Mouse (Mus musculus) limb, embryonic 15.5 days (tissue): ENCODE data around the gene Tdrd5. TPM values are rescaled to one million over a fixed set of nuclear protein-coding genes. Genes with fewer than 3 reads are reported as not detected.
"Not testable (repeated sequence)": the region's sequence is repeated elsewhere in the genome, so short reads cannot be mapped to it uniquely, and the experiment has no call there.

Experiments used
- ATAC-seq: fragments of 200-750 bp; cut with Nextera tagmentation; 2 replicates; pipeline ENCODE4 v1.8.0; 2017; ENCODE audit warnings: low read depth, moderate TSS enrichment; ENCODE audit not compliant: insufficient number of reproducible peaks, low FRiP score, low TSS enrichment
- H3K27ac ChIP-seq: fragments of 300-500 bp; sonication (generic); 2 replicates; pipeline ENCODE4 v1.5.1; 2015; ENCODE audit warnings: moderate library complexity, mild to moderate bottlenecking, inconsistent platforms
- H3K27me3 ChIP-seq: fragments of 300-500 bp; sonication (generic); 2 replicates; pipeline ENCODE4 v1.6.1; 2015; ENCODE audit warnings: inconsistent platforms
- H3K36me3 ChIP-seq: fragments of 300-500 bp; sonication (generic); 2 replicates; pipeline ENCODE4 v1.6.1; 2015; ENCODE audit warnings: inconsistent platforms
- H3K4me1 ChIP-seq: fragments of 300-500 bp; sonication (generic); 2 replicates; pipeline ENCODE4 v1.6.1; 2015; ENCODE audit warnings: inconsistent platforms
- H3K4me2 ChIP-seq: fragments of 300-500 bp; sonication (generic); 2 replicates; pipeline ENCODE4 v1.6.1; 2015; ENCODE audit warnings: mild to moderate bottlenecking, inconsistent platforms
- H3K4me3 ChIP-seq: fragments of 300-500 bp; sonication (generic); 2 replicates; pipeline ENCODE4 v1.5.1; 2015; ENCODE audit warnings: mild to moderate bottlenecking, inconsistent platforms
- H3K9ac ChIP-seq: fragments of 300-500 bp; sonication (generic); 2 replicates; pipeline ENCODE4 v1.6.1; 2015; ENCODE audit warnings: inconsistent platforms
- H3K9me3 ChIP-seq: fragments of 300-500 bp; sonication (generic); 2 replicates; pipeline ENCODE4 v1.6.1; 2016; ENCODE audit warnings: inconsistent platforms
- WGBS: fragments of 180-500 bp; shearing (Covaris S2); methylation state at CpG from one replicate; pipeline ENCODE4 v1.1.7; 2015; 5-methylcytosine and 5-hydroxymethylcytosine counted together
- polyA plus RNA-seq: library from polyadenylated mRNA; unstranded; fragments of >200 nt; fragmentation: Nextera tagmentation; extraction: Ambion mirVana; gene quantifications from 2 replicates; pipeline ENCODE4 v1.2.1, GENCODE M21; 2015

Tdrd5 gene
- polyA plus RNA-seq, 1 experiment from 2014 or later: 0.35 TPM

- Histone ChIP-seq H3K27me3 (no peaks in the 10 kb centered on the region), H3K27ac (no peak overlapping the region), H3K4me1 (no peaks in the 10 kb centered on the region), H3K4me3 (no peak overlapping the region), H3K9ac (no peak overlapping the region), H3K9me3 (no peaks in the 10 kb centered on the region), H3K4me2 (no peak overlapping the region), H3K36me3 (no peaks in the 10 kb centered on the region)
- WGBS: 69% methylated on average over 9 of the region's 9 CpGs
- ATAC-seq: no peak
Measured at GRCm38 (mm10) chr1:156288556-156289221, 14.8 kb downstream of the Tdrd5 start.

- no peaks in the 10 kb centered on the region for H3K9me3 ChIP-seq
- no peaks in the 10 kb centered on the region for H3K27me3 ChIP-seq
- no peak overlapping the region for H3K4me3 ChIP-seq
- H3K27ac ChIP-seq: no peak overlapping the region
- no peak for ATAC-seq
- no peaks in the 10 kb centered on the region for H3K36me3 ChIP-seq
- H3K9ac ChIP-seq: no peak overlapping the region
- H3K4me2 ChIP-seq: no peak overlapping the region
- no peaks in the 10 kb centered on the region for H3K4me1 ChIP-seq
- 75% methylated on average over 5 of the region's 5 CpGs for WGBS
Measured at GRCm38 (mm10) chr1:156285541-156285896, 17.9 kb downstream of the Tdrd5 start.

GRCm38 (mm10) chr1:156284851-156285540 lies 18.5 kb downstream of the Tdrd5 start:
- H3K27ac ChIP-seq: no peak overlapping the region
- H3K27me3 ChIP-seq: no peaks in the 10 kb centered on the region
- no peak for ATAC-seq
- no peaks in the 10 kb centered on the region for H3K4me1 ChIP-seq
- H3K9me3 ChIP-seq: no peaks in the 10 kb centered on the region
- no peak overlapping the region for H3K9ac ChIP-seq
- no peak overlapping the region for H3K4me2 ChIP-seq
- WGBS: 49% methylated on average over 9 of the region's 9 CpGs
- H3K36me3 ChIP-seq: no peaks in the 10 kb centered on the region
- H3K4me3 ChIP-seq: no peak overlapping the region

DNA sequence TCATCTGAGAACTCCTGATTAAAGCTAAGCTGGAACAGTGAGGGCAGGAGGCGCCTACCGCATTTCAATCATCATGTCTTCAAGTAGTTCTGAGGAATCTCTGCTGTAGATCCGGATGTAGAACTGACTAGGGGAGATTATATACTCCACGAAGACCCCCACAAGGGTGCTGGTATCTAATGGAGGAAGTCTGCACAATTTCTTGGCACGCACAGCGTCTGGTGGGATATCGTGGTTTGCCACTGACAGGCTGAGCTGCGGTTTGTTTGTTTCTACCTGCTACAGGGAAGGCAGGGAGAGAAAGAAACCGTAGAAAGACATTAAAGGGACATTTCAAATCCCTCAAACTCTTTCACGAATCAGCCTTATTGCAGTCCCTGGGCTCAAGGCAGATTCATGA lies 19.3 kb downstream of the Tdrd5 start:
- no peak for ATAC-seq
- H3K4me2 ChIP-seq: no peak overlapping the region
- H3K27me3 ChIP-seq: no peaks in the 10 kb centered on the region
- H3K27ac ChIP-seq: no peak overlapping the region
- H3K9ac ChIP-seq: no peak overlapping the region
- H3K4me3 ChIP-seq: no peak overlapping the region
- H3K9me3 ChIP-seq: no peaks in the 10 kb centered on the region
- no peaks in the 10 kb centered on the region for H3K36me3 ChIP-seq
- 77% methylated on average over 10 of the region's 10 CpGs for WGBS
- no peaks in the 10 kb centered on the region for H3K4me1 ChIP-seq

DNA sequence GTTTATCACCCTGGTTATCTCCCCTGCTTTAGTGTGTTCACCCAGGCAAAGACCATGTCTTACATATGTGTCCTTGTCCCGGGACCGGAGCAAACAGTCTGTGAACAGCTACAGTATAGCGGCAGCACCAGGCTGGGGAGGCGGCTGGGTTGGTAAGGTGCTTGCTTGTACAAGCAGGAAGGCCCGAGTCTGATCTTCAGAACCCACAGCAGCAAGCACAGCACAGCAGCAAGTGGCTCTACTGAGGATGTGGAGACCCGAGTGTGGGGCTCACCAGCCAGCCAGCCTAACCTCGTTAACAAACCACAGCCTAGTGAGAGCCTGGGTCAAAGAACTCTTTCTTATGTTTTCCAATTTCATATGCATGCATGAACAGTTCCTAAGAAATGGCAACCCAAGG lies 23.3 kb downstream of the Tdrd5 start:
- Histone ChIP-seq H3K9ac (no peak overlapping the region), H3K9me3 (no peaks in the 10 kb centered on the region), H3K36me3 (no peaks in the 10 kb centered on the region), H3K4me2 (no peak overlapping the region), H3K27ac (no peak overlapping the region), H3K27me3 (no peaks in the 10 kb centered on the region), H3K4me3 (no peak overlapping the region), H3K4me1 (no peaks in the 10 kb centered on the region)
- no peak for ATAC-seq
- 80% methylated on average over 7 of the region's 7 CpGs for WGBS

DNA sequence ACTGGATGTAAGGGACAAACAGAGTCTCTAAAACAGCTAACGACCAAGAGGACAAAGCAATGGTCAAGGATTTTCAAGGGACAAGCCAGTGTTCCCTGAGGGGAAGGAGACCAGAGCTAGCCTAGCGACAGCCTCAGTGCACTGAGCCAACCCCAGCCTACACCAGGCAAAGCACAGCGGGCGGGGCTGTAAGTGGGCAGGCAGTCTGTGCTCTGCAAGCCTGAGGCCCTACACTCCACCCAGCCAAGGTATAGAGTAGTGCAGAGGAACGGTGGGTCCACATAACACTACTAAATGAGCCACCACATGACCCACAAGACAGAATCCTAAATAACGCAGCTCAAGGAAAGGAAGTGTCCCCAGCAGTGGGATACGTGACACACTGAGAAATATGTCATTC lies 29.8 kb downstream of the Tdrd5 start:
- H3K4me1 ChIP-seq: no peaks in the 10 kb centered on the region
- H3K4me2 ChIP-seq: no peak overlapping the region

DNA sequence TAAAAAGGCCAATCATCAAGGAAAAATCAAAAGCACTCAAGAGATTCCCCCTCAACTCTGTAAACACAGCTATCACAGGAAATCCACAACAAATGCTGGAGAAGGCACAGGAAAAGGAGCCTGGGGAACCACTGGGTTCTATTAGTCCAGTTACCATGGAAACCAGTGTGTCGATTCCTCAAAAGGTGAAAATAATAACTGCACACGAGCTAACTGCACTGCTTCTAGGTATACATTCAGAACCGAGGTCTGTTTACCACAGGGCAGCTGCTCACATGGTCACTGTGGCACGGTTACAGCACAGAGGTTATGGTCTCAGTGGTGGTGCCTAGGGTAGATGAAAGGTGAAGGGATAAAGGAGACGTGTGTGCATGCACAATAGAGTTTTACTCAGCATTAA lies 31.8 kb downstream of the Tdrd5 start:
- no peaks in the 10 kb centered on the region for H3K9me3 ChIP-seq
- H3K4me2 ChIP-seq: no peak overlapping the region
- H3K4me1 ChIP-seq: no peaks in the 10 kb centered on the region
- WGBS: 36% methylated on average over 5 of the region's 5 CpGs
- H3K27me3 ChIP-seq: no peaks in the 10 kb centered on the region
- no peak overlapping the region for H3K9ac ChIP-seq
- no peak overlapping the region for H3K27ac ChIP-seq
- no peak overlapping the region for H3K4me3 ChIP-seq
- no peaks in the 10 kb centered on the region for H3K36me3 ChIP-seq
- no peak for ATAC-seq

More for the DNA sequence above, 29.8 kb downstream of the Tdrd5 start:
- no peak for ATAC-seq
- Histone ChIP-seq H3K27ac (no peak overlapping the region), H3K9me3 (no peaks in the 10 kb centered on the region), H3K4me3 (no peak overlapping the region), H3K9ac (no peak overlapping the region), H3K27me3 (no peaks in the 10 kb centered on the region), H3K36me3 (no peaks in the 10 kb centered on the region)
- WGBS: 52% methylated on average over 7 of the region's 7 CpGs

GRCm38 (mm10) chr1:156270471-156270870 lies 33.0 kb downstream of the Tdrd5 start:
- Histone ChIP-seq H3K9me3 (no peaks in the 10 kb centered on the region), H3K4me1 (no peaks in the 10 kb centered on the region), H3K27ac (no peak overlapping the region), H3K9ac (no peak overlapping the region), H3K36me3 (no peaks in the 10 kb centered on the region), H3K4me3 (no peak overlapping the region), H3K4me2 (no peak overlapping the region), H3K27me3 (no peaks in the 10 kb centered on the region)
- no peak for ATAC-seq
- WGBS: 82% methylated on average over 9 of the region's 9 CpGs

- H3K4me1 ChIP-seq, H3K36me3 ChIP-seq, H3K9me3 ChIP-seq, H3K4me2 ChIP-seq, H3K4me3 ChIP-seq, H3K9ac ChIP-seq, ATAC-seq, H3K27me3 ChIP-seq, H3K27ac ChIP-seq: not testable (repeated sequence)
- WGBS: 36% methylated on average over 3 of the region's 3 CpGs
Measured at GRCm38 (mm10) chr1:156268546-156268945, 34.9 kb downstream of the Tdrd5 start.

DNA sequence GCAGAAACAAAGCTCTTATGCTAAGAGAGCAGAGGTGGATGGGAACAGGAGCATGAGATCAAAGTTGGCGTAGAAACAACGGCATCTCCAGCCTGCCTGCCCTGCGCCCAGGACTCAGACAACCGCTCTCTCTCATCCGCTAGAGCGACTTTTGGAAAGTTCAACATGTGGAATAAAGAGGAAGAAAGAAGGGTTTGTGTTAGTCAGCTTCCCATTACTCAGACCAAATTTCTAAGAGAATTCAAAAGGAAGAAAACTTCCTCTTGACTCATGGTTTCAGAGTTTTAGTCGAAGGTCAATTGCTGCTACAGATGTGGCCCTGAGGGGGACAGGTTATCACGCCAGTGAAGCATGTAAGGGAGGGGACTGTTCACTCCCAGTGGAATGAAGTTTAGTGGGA lies 39.5 kb downstream of the Tdrd5 start:
- H3K36me3 ChIP-seq: no peaks in the 10 kb centered on the region
- no peaks in the 10 kb centered on the region for H3K27me3 ChIP-seq
- H3K27ac ChIP-seq: no peak overlapping the region
- no peak overlapping the region for H3K4me3 ChIP-seq
- no peak overlapping the region for H3K4me2 ChIP-seq
- ATAC-seq: no peak
- H3K9ac ChIP-seq: no peak overlapping the region
- 85% methylated on average over 8 of the region's 8 CpGs for WGBS
- H3K4me1 ChIP-seq: no peaks in the 10 kb centered on the region
- no peaks in the 10 kb centered on the region for H3K9me3 ChIP-seq

DNA sequence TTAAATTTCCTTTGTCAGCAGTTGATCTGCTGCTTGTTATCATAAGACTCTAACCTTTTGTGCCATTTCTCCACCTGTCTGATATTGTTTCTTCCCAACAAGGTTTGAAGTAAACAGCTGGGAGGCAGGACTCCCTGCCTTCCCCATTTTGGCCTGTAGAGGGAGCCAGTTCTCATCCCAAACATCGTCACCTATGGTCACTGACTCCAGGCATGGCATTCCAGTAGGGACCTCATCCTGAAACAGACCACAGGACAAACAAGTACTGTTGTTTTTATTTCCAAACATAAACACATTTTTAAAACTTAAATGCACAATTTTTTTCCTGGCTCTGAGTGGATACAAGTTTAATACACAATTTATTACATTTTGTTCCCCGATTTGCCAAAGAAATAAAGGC lies 40.1 kb downstream of the Tdrd5 start:
- ATAC-seq: no peak
- WGBS: 48% methylated on average over 2 of the region's 2 CpGs

GRCm38 (mm10) chr1:156254866-156255265 lies 48.6 kb downstream of the Tdrd5 start:
- H3K9ac ChIP-seq: no peak overlapping the region
- no peaks in the 10 kb centered on the region for H3K9me3 ChIP-seq
- H3K27ac ChIP-seq: no peak overlapping the region
- H3K27me3 ChIP-seq: no peaks in the 10 kb centered on the region
- H3K4me2 ChIP-seq: no peak overlapping the region
- no peak for ATAC-seq
- 54% methylated on average over 4 of the region's 4 CpGs for WGBS
- H3K4me3 ChIP-seq: no peak overlapping the region
- no peaks in the 10 kb centered on the region for H3K4me1 ChIP-seq
- no peaks in the 10 kb centered on the region for H3K36me3 ChIP-seq

More for the DNA sequence above, 40.1 kb downstream of the Tdrd5 start:
- H3K4me1 ChIP-seq: no peaks in the 10 kb centered on the region
- no peaks in the 10 kb centered on the region for H3K9me3 ChIP-seq
- H3K4me2 ChIP-seq: no peak overlapping the region
- H3K36me3 ChIP-seq: no peaks in the 10 kb centered on the region
- H3K27me3 ChIP-seq: no peaks in the 10 kb centered on the region
- H3K27ac ChIP-seq: no peak overlapping the region
- no peak overlapping the region for H3K9ac ChIP-seq
- no peak overlapping the region for H3K4me3 ChIP-seq
